Mouse (Mus musculus): ENCODE data around the gene Utp6. TPM values are rescaled to one million over a fixed set of nuclear protein-coding genes. Genes with fewer than 3 reads are reported as not detected.
"Not testable (repeated sequence)": the region's sequence is repeated elsewhere in the genome, so short reads cannot be mapped to it uniquely, and the experiment has no call there.

The Utp6 gene
- polyA plus RNA-seq, 1 experiment from 2014 or later: 53.5 TPM

DNA sequence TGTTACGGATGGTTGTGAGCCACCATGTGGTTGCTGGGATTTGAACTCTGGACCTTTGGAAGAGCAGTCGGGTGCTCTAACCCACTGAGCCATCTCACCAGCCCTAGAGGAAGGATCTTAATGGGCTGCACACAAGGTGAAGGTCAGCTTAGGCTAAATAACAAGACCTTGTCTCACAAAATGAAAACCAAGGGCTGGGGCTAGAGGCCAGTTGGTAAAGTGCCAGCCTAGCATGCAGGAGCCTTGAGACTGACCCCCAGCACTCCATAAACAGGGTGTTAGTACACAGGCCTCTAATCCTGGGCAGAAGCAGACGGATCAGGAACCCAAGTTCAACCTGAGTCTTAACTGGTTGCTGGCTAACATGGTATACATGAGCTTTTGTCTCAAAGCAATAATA, 25.7 kb upstream of the Utp6 start:
- H3K4me3 ChIP-seq (ENCODE audit: low read depth, low read length): no peak overlapping the region
- H3K4me1 ChIP-seq (replicated peaks; ENCODE audit: control insufficient read depth, insufficient read depth, low read length): no peaks in the 10 kb centered on the region
- 83% methylated on average over 3 of the region's 3 CpGs for WGBS
- no peak overlapping the region for H3K27ac ChIP-seq (ENCODE audit: low read depth)
- no peaks in the 10 kb centered on the region for H3K27me3 ChIP-seq (replicated peaks; ENCODE audit: control insufficient read depth, insufficient read depth, low read length)
- H3K36me3 ChIP-seq (ENCODE audit: control insufficient read depth, insufficient read depth, low read length): no peaks in the 10 kb centered on the region
- no peak overlapping the region for H3K9ac ChIP-seq (ENCODE audit: low read length)
- no peaks in the 10 kb centered on the region for H3K9me3 ChIP-seq (ENCODE audit: control insufficient read depth, low read length)
- ATAC-seq (replicated peaks; ENCODE audit: low FRiP score, low TSS enrichment, low read depth): no peak
- no peak for DNase-seq (ENCODE audit: low spot score)
- H3K4me2 ChIP-seq (ENCODE audit: low read length): no peak overlapping the region

- WGBS: 82% methylated on average over 4 of the region's 4 CpGs
- no peak overlapping the region for H3K27ac ChIP-seq (ENCODE audit: low read depth)
- no peak for ATAC-seq (replicated peaks; ENCODE audit: low FRiP score, low TSS enrichment, low read depth)
- no peaks in the 10 kb centered on the region for H3K27me3 ChIP-seq (replicated peaks; ENCODE audit: control insufficient read depth, insufficient read depth, low read length)
- H3K4me2 ChIP-seq (ENCODE audit: low read length): no peak overlapping the region
- H3K36me3 ChIP-seq (ENCODE audit: control insufficient read depth, insufficient read depth, low read length): no peaks in the 10 kb centered on the region
- DNase-seq (ENCODE audit: low spot score): no peak
- H3K4me1 ChIP-seq (replicated peaks; ENCODE audit: control insufficient read depth, insufficient read depth, low read length): no peaks in the 10 kb centered on the region
- H3K4me3 ChIP-seq (ENCODE audit: low read depth, low read length): no peak overlapping the region
- no peaks in the 10 kb centered on the region for H3K9me3 ChIP-seq (ENCODE audit: control insufficient read depth, low read length)
- no peak overlapping the region for H3K9ac ChIP-seq (ENCODE audit: low read length)
Observed at GRCm38 (mm10) chr11:79986886-79987285, 24.7 kb upstream of the Utp6 start.

- not testable (repeated sequence) for H3K9ac ChIP-seq (ENCODE audit: low read length); H3K36me3 ChIP-seq (ENCODE audit: control insufficient read depth, insufficient read depth, low read length); H3K4me2 ChIP-seq (ENCODE audit: low read length); ATAC-seq (replicated peaks; ENCODE audit: low FRiP score, low TSS enrichment, low read depth); H3K4me3 ChIP-seq (ENCODE audit: low read depth, low read length); H3K27ac ChIP-seq (ENCODE audit: low read depth); DNase-seq (ENCODE audit: low spot score); H3K9me3 ChIP-seq (ENCODE audit: control insufficient read depth, low read length); H3K4me1 ChIP-seq (replicated peaks; ENCODE audit: control insufficient read depth, insufficient read depth, low read length)
- WGBS: 91% methylated on average over 3 of the region's 4 CpGs
- H3K27me3 ChIP-seq (replicated peaks; ENCODE audit: control insufficient read depth, insufficient read depth, low read length): peaks cover 29% of the 10 kb centered on the region
Observed at GRCm38 (mm10) chr11:79977747-79978146, 15.6 kb upstream of the Utp6 start.

DNA sequence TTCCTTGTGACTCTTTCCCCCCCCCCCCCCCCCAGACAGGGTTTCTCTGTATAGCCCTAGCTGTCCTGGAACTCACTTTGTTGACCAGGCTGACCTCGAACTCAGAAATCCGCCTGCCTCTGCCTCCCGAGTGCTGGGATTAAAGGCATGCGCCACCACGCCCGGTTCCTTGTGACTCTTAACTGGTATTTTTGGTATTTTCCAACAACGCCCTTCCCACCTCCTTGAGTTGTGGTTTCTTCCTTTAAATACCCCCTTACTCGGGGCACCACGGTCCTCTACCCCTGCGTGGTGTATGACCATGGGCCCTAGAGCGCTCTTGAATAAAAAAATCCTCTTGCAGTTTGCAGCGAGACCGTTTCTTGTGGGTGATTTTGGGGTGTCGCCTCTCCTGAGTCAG, 14.9 kb upstream of the Utp6 start:
- 95% methylated on average over 14 of the region's 14 CpGs for WGBS
- not testable (repeated sequence) for H3K4me2 ChIP-seq (ENCODE audit: low read length); ATAC-seq (replicated peaks; ENCODE audit: low FRiP score, low TSS enrichment, low read depth); DNase-seq (ENCODE audit: low spot score); H3K9ac ChIP-seq (ENCODE audit: low read length); H3K9me3 ChIP-seq (ENCODE audit: control insufficient read depth, low read length); H3K4me1 ChIP-seq (replicated peaks; ENCODE audit: control insufficient read depth, insufficient read depth, low read length); H3K36me3 ChIP-seq (ENCODE audit: control insufficient read depth, insufficient read depth, low read length); H3K4me3 ChIP-seq (ENCODE audit: low read depth, low read length); H3K27ac ChIP-seq (ENCODE audit: low read depth)
- peaks cover 35% of the 10 kb centered on the region for H3K27me3 ChIP-seq (replicated peaks; ENCODE audit: control insufficient read depth, insufficient read depth, low read length)

DNA sequence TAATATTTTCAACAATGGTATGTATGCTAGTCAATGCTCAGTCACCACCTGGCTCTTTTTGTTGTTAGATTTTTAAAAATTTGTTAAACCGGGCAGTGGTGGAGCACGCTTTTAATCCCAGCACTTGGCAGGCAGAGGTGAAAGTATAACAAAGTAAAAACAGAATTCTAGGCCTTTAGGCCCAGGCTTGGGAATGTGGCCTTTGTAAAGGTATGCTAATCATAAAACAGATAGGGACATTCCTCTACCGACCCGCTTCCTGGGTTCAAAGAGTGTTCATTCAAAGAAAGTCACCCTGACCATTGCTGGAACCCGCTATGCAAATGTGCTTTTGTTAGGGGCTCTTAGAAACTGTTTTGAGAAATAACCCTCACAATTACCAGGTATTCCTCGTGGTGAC, 14.5 kb upstream of the Utp6 start:
- H3K9me3 ChIP-seq (ENCODE audit: control insufficient read depth, low read length); H3K27ac ChIP-seq (ENCODE audit: low read depth); H3K4me3 ChIP-seq (ENCODE audit: low read depth, low read length); DNase-seq (ENCODE audit: low spot score); H3K36me3 ChIP-seq (ENCODE audit: control insufficient read depth, insufficient read depth, low read length); H3K4me1 ChIP-seq (replicated peaks; ENCODE audit: control insufficient read depth, insufficient read depth, low read length); ATAC-seq (replicated peaks; ENCODE audit: low FRiP score, low TSS enrichment, low read depth); H3K4me2 ChIP-seq (ENCODE audit: low read length); H3K9ac ChIP-seq (ENCODE audit: low read length): not testable (repeated sequence)
- 86% methylated on average over 6 of the region's 6 CpGs for WGBS
- H3K27me3 ChIP-seq (replicated peaks; ENCODE audit: control insufficient read depth, insufficient read depth, low read length): peaks cover 35% of the 10 kb centered on the region

- no peak overlapping the region for H3K4me3 ChIP-seq (ENCODE audit: low read depth, low read length)
- peaks cover 7% of the 10 kb centered on the region for H3K4me1 ChIP-seq (replicated peaks; ENCODE audit: control insufficient read depth, insufficient read depth, low read length)
- no peak for ATAC-seq (replicated peaks; ENCODE audit: low FRiP score, low TSS enrichment, low read depth)
- peaks cover 35% of the 10 kb centered on the region for H3K27me3 ChIP-seq (replicated peaks; ENCODE audit: control insufficient read depth, insufficient read depth, low read length)
- no peak overlapping the region for H3K4me2 ChIP-seq (ENCODE audit: low read length)
- no peak for DNase-seq (ENCODE audit: low spot score)
- H3K9me3 ChIP-seq (ENCODE audit: control insufficient read depth, low read length): no peaks in the 10 kb centered on the region
- WGBS: 91% methylated on average over 1 of the region's 1 CpGs
- H3K36me3 ChIP-seq (ENCODE audit: control insufficient read depth, insufficient read depth, low read length): no peaks in the 10 kb centered on the region
- no peak overlapping the region for H3K27ac ChIP-seq (ENCODE audit: low read depth)
- H3K9ac ChIP-seq (ENCODE audit: low read length): no peak overlapping the region
Observed at GRCm38 (mm10) chr11:79976222-79976621, 14.0 kb upstream of the Utp6 start.

- Histone ChIP-seq H3K27me3 (replicated peaks; ENCODE audit: control insufficient read depth, insufficient read depth, low read length) (peaks cover 35% of the 10 kb centered on the region), H3K9ac (ENCODE audit: low read length) (no peak overlapping the region), H3K4me1 (replicated peaks; ENCODE audit: control insufficient read depth, insufficient read depth, low read length) (peaks cover 7% of the 10 kb centered on the region), H3K4me2 (ENCODE audit: low read length) (no peak overlapping the region), H3K9me3 (ENCODE audit: control insufficient read depth, low read length) (no peaks in the 10 kb centered on the region), H3K4me3 (ENCODE audit: low read depth, low read length) (no peak overlapping the region), H3K27ac (ENCODE audit: low read depth) (no peak overlapping the region), H3K36me3 (ENCODE audit: control insufficient read depth, insufficient read depth, low read length) (no peaks in the 10 kb centered on the region)
- ATAC-seq (replicated peaks; ENCODE audit: low FRiP score, low TSS enrichment, low read depth) (no peak), DNase-seq (ENCODE audit: low spot score) (no peak)
- 68% methylated on average over 2 of the region's 2 CpGs for WGBS
Observed at GRCm38 (mm10) chr11:79975377-79975776, 13.2 kb upstream of the Utp6 start.

DNA sequence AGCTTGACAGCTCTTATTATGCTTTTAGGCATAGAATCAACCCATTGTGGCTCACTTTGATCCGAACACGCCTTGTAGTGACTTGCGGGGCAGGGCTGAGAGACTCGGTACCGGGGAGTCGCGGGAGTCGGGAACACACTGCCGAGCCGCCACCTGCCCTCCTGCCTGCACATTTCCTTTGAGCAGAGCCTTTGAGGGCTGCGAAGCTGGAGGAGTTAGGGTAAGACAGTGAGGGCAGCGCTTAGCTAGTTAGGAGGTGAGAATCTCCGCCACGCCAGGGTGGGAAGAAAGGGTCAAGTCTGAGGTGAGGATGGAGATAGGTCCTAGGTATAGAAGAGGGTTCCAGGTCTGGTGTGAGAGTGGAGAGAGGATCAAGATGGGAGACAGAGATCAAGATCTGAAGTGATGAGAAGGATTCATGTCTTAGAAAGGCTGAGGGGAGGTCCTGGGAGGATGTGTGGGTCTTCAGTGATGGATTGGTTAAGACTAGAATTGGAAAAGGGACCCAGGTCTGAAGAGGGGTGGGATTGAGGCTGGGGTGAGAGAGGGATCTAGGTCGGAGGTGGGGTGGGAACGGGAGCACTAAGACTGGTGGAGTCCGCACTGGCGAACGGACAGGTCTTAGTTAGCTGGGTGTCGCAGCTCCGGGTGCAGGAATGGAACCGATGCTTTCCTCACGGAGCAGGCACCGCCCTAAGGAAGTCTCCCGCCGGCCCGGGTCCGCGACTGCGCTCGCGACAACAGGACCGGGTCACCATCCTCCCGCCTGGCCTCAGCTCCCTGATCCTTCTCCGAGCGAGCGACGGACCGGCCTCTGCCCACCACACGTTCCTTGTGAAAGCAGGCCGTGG, 11.7 kb upstream of the Utp6 start:
- WGBS: under 1% methylated on average over 41 of the region's 41 CpGs
- peak overlapping the region; percentile 43 for H3K4me3 ChIP-seq (ENCODE audit: low read depth, low read length)
- 0 out of 2 replicates have a peak overlapping the region, but pooled peaks have one; percentile 20 for H3K9ac ChIP-seq (ENCODE audit: low read length)

DNA sequence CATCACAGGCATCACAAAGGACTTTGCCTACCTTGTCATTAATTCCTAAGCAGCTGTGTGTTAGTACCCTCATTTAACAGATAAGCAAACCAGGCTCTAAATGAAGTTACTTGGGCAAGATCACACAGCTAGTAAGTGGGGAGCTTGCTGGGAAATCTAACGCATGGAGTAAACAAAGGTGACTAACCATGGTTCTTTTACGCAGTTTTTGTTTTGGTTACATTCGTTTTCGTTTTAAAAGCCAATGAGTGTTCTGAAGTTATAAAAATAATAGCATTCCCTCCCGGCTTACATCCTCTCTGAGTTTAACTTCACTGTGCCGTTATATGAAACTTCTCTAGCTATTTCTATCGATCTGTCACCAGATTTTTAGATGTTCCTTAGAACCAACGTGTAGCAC, 10.9 kb upstream of the Utp6 start:
- Histone ChIP-seq H3K27me3 (replicated peaks; ENCODE audit: control insufficient read depth, insufficient read depth, low read length) (peaks cover 35% of the 10 kb centered on the region), H3K4me3 (ENCODE audit: low read depth, low read length) (peak overlapping the region; percentile 43), H3K9ac (ENCODE audit: low read length) (no peak overlapping the region), H3K9me3 (ENCODE audit: control insufficient read depth, low read length) (no peaks in the 10 kb centered on the region), H3K4me2 (ENCODE audit: low read length) (peak overlapping the region; percentile 87), H3K27ac (ENCODE audit: low read depth) (no peak overlapping the region), H3K36me3 (ENCODE audit: control insufficient read depth, insufficient read depth, low read length) (no peaks in the 10 kb centered on the region), H3K4me1 (replicated peaks; ENCODE audit: control insufficient read depth, insufficient read depth, low read length) (peaks cover 7% of the 10 kb centered on the region)
- DNase-seq (ENCODE audit: low spot score): no peak
- no peak for ATAC-seq (replicated peaks; ENCODE audit: low FRiP score, low TSS enrichment, low read depth)
- WGBS: 12% methylated on average over 8 of the region's 8 CpGs

More for the DNA sequence above, 11.7 kb upstream of the Utp6 start:
- Histone ChIP-seq H3K27me3 (replicated peaks; ENCODE audit: control insufficient read depth, insufficient read depth, low read length) (peaks cover 35% of the 10 kb centered on the region), H3K4me2 (ENCODE audit: low read length) (peak overlapping the region; percentile 87), H3K4me1 (replicated peaks; ENCODE audit: control insufficient read depth, insufficient read depth, low read length) (peaks cover 7% of the 10 kb centered on the region), H3K9me3 (ENCODE audit: control insufficient read depth, low read length) (no peaks in the 10 kb centered on the region), H3K36me3 (ENCODE audit: control insufficient read depth, insufficient read depth, low read length) (no peaks in the 10 kb centered on the region), H3K27ac (ENCODE audit: low read depth) (no peak overlapping the region)
- DNase-seq (ENCODE audit: low spot score) (peak; percentile 78), ATAC-seq (replicated peaks; ENCODE audit: low FRiP score, low TSS enrichment, low read depth) (peak; percentile 47; the same call in 1 of the 2 replicates)

All from intestine, embryonic 14.5 days (tissue).